Mouse (Mus musculus): Measurements from ENCODE around the gene Ntrk2. TPM values are rescaled to one million over a fixed set of nuclear protein-coding genes. Genes with fewer than 3 reads are reported as not detected.

Gene Ntrk2
- polyA plus RNA-seq (2012; rRNA removed; ENCODE audit: low replicate concordance) = 98.7 and 101 TPM in 2 replicates

DNA sequence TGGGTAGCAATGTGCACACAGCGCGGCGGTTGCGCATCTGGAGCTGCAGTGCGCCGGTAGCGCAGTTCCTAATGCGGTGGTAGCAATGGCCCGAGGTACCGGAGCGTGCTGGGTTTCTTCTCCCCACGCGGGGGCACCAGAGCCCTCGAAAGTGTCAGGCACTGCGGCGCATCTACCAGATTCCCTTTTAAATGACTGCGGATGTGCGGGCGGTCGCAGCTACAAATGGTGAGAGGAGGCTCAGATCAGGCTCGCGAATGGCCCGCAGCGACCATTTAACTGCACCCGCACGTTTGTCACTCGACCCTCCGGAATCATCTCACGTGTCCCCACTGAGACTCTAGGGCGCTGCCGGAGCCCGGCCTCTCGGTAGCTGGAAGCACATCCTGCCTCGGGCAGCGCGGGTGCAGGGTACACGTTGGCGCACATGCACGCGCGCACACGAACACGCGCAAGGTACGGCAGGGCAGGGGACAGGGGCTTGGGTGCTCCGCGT lies at the start of gene Ntrk2:
Gene Ntrk2, plus strand, starts transcription at position 173 of the 496 bp plus-strand sequence.

Other genes with a start within 250 kb of the Ntrk2 start
- 3.3 TPM in 1 of 2 replicates, not detected in the other for gene Slc28a3, start 195.7 kb upstream of the Ntrk2 start, polyA plus RNA-seq (2012; rRNA removed; ENCODE audit: low replicate concordance)